ENCODE assay signal across 11 mouse cellular contexts in genomic region chr10:51945701-51946100, GRCm38 (mm10).
DNase-seq lines count a peak whose midpoint lies in the region; ATAC-seq lines count a peak whose summit lies in the region.
"Had no signal": no experiment of that assay in that cellular context is flagged by ENCODE, and none has a peak within 500 bp of the region (broad histone marks: within the 10 kb centered on the region; RNA-seq: fewer than 3 reads in every experiment).

No protein-coding gene starts in this region.

- no peaks in the 10 kb centered on the region for H3K4me1 ChIP-seq in forebrain, embryonic 11.5 days (replicated peaks; ENCODE audit: control insufficient read depth, insufficient read depth, low read length)
- peaks cover 8% of the 10 kb centered on the region for H3K4me1 ChIP-seq in forebrain, embryonic 10.5 days
- H3K4me1 ChIP-seq in neural tube, embryonic 14.5 days (ENCODE audit: control insufficient read depth, insufficient read depth, low read length) = no peaks in the 10 kb centered on the region
- H3K4me1 ChIP-seq in neural tube, embryonic 15.5 days = peaks cover 2% of the 10 kb centered on the region; the same call in 1 of the 2 replicates
- H3K4me1 ChIP-seq in midbrain, embryonic 13.5 days (replicated peaks) = no peaks in the 10 kb centered on the region

- peak; percentile 31; the same call in 1 of the 2 replicates for ATAC-seq in forebrain, embryonic 11.5 days (replicated peaks; ENCODE audit: low FRiP score)
- ATAC-seq in neural tube, embryonic 14.5 days (ENCODE audit: low read depth) = 0 out of 2 replicates have a peak, but pooled peaks have one; percentile 44
- no peak for ATAC-seq in neural tube, embryonic 15.5 days (ENCODE audit: low FRiP score)
- no peak for ATAC-seq in midbrain, embryonic 13.5 days
- ATAC-seq: inflammation-experienced regulatory T-cells, adult 6 months had no signal

- H3K4me2 ChIP-seq in forebrain, embryonic 11.5 days (ENCODE audit: low read depth, low read length, severe bottlenecking) = no peak overlapping the region
- H3K4me2 ChIP-seq in neural tube, embryonic 14.5 days (ENCODE audit: low read depth, low read length) = no peak overlapping the region
- no peak overlapping the region for H3K4me2 ChIP-seq in neural tube, embryonic 15.5 days
- H3K4me2 ChIP-seq in midbrain, embryonic 13.5 days (replicated peaks) = no peak overlapping the region

- no peak overlapping the region for H3K27ac ChIP-seq in forebrain, embryonic 11.5 days (ENCODE audit: low read depth, low read length)
- no peak overlapping the region for H3K27ac ChIP-seq in forebrain, embryonic 10.5 days
- no peak overlapping the region for H3K27ac ChIP-seq in neural tube, embryonic 14.5 days (ENCODE audit: low read depth, low read length)
- no peak overlapping the region for H3K27ac ChIP-seq in neural tube, embryonic 15.5 days (replicated peaks)
- no peak overlapping the region for H3K27ac ChIP-seq in midbrain, embryonic 13.5 days

- no peaks in the 10 kb centered on the region for H3K27me3 ChIP-seq in forebrain, embryonic 11.5 days (ENCODE audit: control insufficient read depth, insufficient read depth, low read length)
- no peaks in the 10 kb centered on the region for H3K27me3 ChIP-seq in forebrain, embryonic 10.5 days (ENCODE audit: poor library complexity, severe bottlenecking)
- no peaks in the 10 kb centered on the region for H3K27me3 ChIP-seq in neural tube, embryonic 14.5 days (ENCODE audit: control insufficient read depth, insufficient read depth, low read length)
- no peaks in the 10 kb centered on the region for H3K27me3 ChIP-seq in neural tube, embryonic 15.5 days (replicated peaks)
- H3K27me3 ChIP-seq in midbrain, embryonic 13.5 days = no peaks in the 10 kb centered on the region

- no peaks in the 10 kb centered on the region for H3K36me3 ChIP-seq in forebrain, embryonic 11.5 days (ENCODE audit: control insufficient read depth, insufficient read depth, low read length)
- no peaks in the 10 kb centered on the region for H3K36me3 ChIP-seq in forebrain, embryonic 10.5 days (replicated peaks)
- H3K36me3 ChIP-seq in neural tube, embryonic 14.5 days (ENCODE audit: control insufficient read depth, insufficient read depth, low read length) = no peaks in the 10 kb centered on the region
- H3K36me3 ChIP-seq in neural tube, embryonic 15.5 days = no peaks in the 10 kb centered on the region
- H3K36me3 ChIP-seq in midbrain, embryonic 13.5 days = no peaks in the 10 kb centered on the region

- DNase-seq in forebrain, embryonic 11.5 days (ENCODE audit: low spot score) = no peak
- DNase-seq in forebrain, embryonic 10.5 days (ENCODE audit: extremely low spot score, low spot score) = no peak
- peak; percentile 49 to 59 for DNase-seq in heart, adult 9 months (ENCODE audit: low spot score in 2 of 2)
- DNase-seq in ovary, postnatal 36 days (ENCODE audit: low spot score) = no peak
- no peak for DNase-seq in c-Kit-positive CD71-positive TER-119-positive erythroid progenitor cells, embryonic 14.5 days (ENCODE audit: low spot score)
- DNase-seq: B cell, adult 2 months; lung, postnatal 36 days had no signal

- no peaks in the 10 kb centered on the region for H3K9me3 ChIP-seq in forebrain, embryonic 11.5 days (ENCODE audit: control insufficient read depth, low read length)
- no peaks in the 10 kb centered on the region for H3K9me3 ChIP-seq in forebrain, embryonic 10.5 days
- no peaks in the 10 kb centered on the region for H3K9me3 ChIP-seq in neural tube, embryonic 14.5 days (ENCODE audit: control insufficient read depth, low read length)
- no peaks in the 10 kb centered on the region for H3K9me3 ChIP-seq in neural tube, embryonic 15.5 days (replicated peaks)
- H3K9me3 ChIP-seq in midbrain, embryonic 13.5 days = no peaks in the 10 kb centered on the region

- no peak overlapping the region for H3K9ac ChIP-seq in forebrain, embryonic 11.5 days (ENCODE audit: low read length)
- no peak overlapping the region for H3K9ac ChIP-seq in neural tube, embryonic 14.5 days (replicated peaks; ENCODE audit: low read depth, low read length)
- no peak overlapping the region for H3K9ac ChIP-seq in neural tube, embryonic 15.5 days (replicated peaks)
- H3K9ac ChIP-seq in midbrain, embryonic 13.5 days (replicated peaks) = no peak overlapping the region

- WGBS in forebrain, embryonic 11.5 days = 52% methylated on average over 4 of the region's 4 CpGs
- WGBS in forebrain, embryonic 10.5 days = 47% methylated on average over 4 of the region's 4 CpGs
- WGBS in neural tube, embryonic 14.5 days = 38% methylated on average over 4 of the region's 4 CpGs
- WGBS in neural tube, embryonic 15.5 days = 32% methylated on average over 4 of the region's 4 CpGs
- 37% methylated on average over 4 of the region's 4 CpGs for WGBS in midbrain, embryonic 13.5 days

- no peak overlapping the region for H3K4me3 ChIP-seq in forebrain, embryonic 11.5 days (ENCODE audit: low read depth, low read length)
- H3K4me3 ChIP-seq in forebrain, embryonic 10.5 days = no peak overlapping the region
- H3K4me3 ChIP-seq in neural tube, embryonic 14.5 days (ENCODE audit: low read depth, low read length) = no peak overlapping the region
- no peak overlapping the region for H3K4me3 ChIP-seq in neural tube, embryonic 15.5 days (replicated peaks)
- H3K4me3 ChIP-seq in midbrain, embryonic 13.5 days (replicated peaks) = no peak overlapping the region

Comparison
In these comparisons a context has a peak if more than half of its experiments do, and no peak if none do; other contexts are left out.
1. ATAC-seq: peak in forebrain, embryonic 11.5 days (single experiment) and neural tube, embryonic 14.5 days (single experiment); none in neural tube, embryonic 15.5 days (single experiment) and midbrain, embryonic 13.5 days (single experiment).
2. DNase-seq: peak in heart, adult 9 months (2 of 2); none in forebrain, embryonic 11.5 days (single experiment), forebrain, embryonic 10.5 days (single experiment), ovary, postnatal 36 days (single experiment) and c-Kit-positive CD71-positive TER-119-positive erythroid progenitor cells, embryonic 14.5 days (single experiment).